Mouse (Mus musculus): ENCODE measurements around the gene Tmem210. TPM values are rescaled to one million over a fixed set of nuclear protein-coding genes. Genes with fewer than 3 reads are reported as not detected.

Gene Tmem210
- total and polyA plus RNA-seq, 2 experiments from 2014 or later, result not detected

DNA sequence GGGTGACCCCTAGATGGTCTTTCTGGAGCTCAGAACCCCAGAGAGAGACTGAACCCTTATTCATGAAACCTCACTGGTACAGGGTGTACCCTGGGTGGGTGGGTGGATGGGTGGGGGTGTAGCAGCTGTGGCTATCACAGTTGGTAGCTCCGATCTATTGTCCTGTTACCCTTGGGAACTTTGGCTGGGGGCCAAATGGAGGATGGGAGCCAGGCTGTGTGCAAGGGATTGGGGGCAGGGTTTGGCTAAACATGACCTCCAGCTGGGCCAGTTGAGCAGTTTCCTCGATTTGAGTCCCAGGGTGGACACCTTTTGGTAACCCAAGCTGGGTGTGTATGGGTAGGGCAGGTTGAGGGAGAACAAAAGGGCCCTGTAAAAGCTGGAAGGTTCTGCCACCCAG lies 21.2 kb upstream of the Tmem210 start:
- Histone ChIP-seq H3K27me3 (ENCODE audit: insufficient read depth, low read length) (peaks cover 3% of the 10 kb centered on the region; the same call in 1 of the 2 replicates), H3K4me1 (ENCODE audit: insufficient read depth, low read length) (peaks cover 47% of the 10 kb centered on the region), H3K36me3 (ENCODE audit: insufficient read depth, low read length) (peaks cover 28% of the 10 kb centered on the region), H3K27ac (ENCODE audit: low read depth, low read length) (no peak overlapping the region), H3K9me3 (ENCODE audit: low read length) (no peaks in the 10 kb centered on the region), H3K4me3 (ENCODE audit: low read depth, low read length) (no peak overlapping the region), H3K9ac (replicated peaks; ENCODE audit: low read length, poor library complexity, severe bottlenecking) (peak overlapping the region; percentile 26; the same call in 1 of the 2 replicates), H3K4me2 (ENCODE audit: low read depth, low read length, poor library complexity, severe bottlenecking) (peak overlapping the region; percentile 41)
- ATAC-seq (ENCODE audit: low FRiP score), result no peak
- no peak for TF ChIP-seq CTCF (IDR thresholded peaks at IDR 0.05)
- DNase-seq (ENCODE audit: low spot score), result peak; percentile 36
- 30% methylated on average over 2 of the region's 2 CpGs for WGBS

- Histone ChIP-seq H3K27me3 (ENCODE audit: insufficient read depth, low read length) (peaks cover 3% of the 10 kb centered on the region; the same call in 1 of the 2 replicates), H3K36me3 (ENCODE audit: insufficient read depth, low read length) (peaks cover 28% of the 10 kb centered on the region), H3K4me3 (ENCODE audit: low read depth, low read length) (no peak overlapping the region), H3K4me2 (ENCODE audit: low read depth, low read length, poor library complexity, severe bottlenecking) (no peak overlapping the region), H3K4me1 (ENCODE audit: insufficient read depth, low read length) (peaks cover 47% of the 10 kb centered on the region), H3K9me3 (ENCODE audit: low read length) (no peaks in the 10 kb centered on the region), H3K9ac (replicated peaks; ENCODE audit: low read length, poor library complexity, severe bottlenecking) (peak overlapping the region; percentile 9; the same call in 1 of the 2 replicates), H3K27ac (ENCODE audit: low read depth, low read length) (no peak overlapping the region)
- ATAC-seq (ENCODE audit: low FRiP score), result no peak
- TF ChIP-seq CTCF (IDR thresholded peaks at IDR 0.05), result no peak
- peak; percentile 66 for DNase-seq (ENCODE audit: low spot score)
Observed at GRCm38 (mm10) chr2:25267241-25267640, 20.7 kb upstream of the Tmem210 start.

GRCm38 (mm10) chr2:25267746-25268309 lies 20.1 kb upstream of the Tmem210 start:
- H3K4me2 ChIP-seq (ENCODE audit: low read depth, low read length, poor library complexity, severe bottlenecking), result no peak overlapping the region
- H3K36me3 ChIP-seq (ENCODE audit: insufficient read depth, low read length), result peaks cover 28% of the 10 kb centered on the region
- TF ChIP-seq CTCF (IDR thresholded peaks at IDR 0.05), result no peak
- 0 out of 2 replicates have a peak overlapping the region, but pooled peaks have one; percentile 4 for H3K9ac ChIP-seq (replicated peaks; ENCODE audit: low read length, poor library complexity, severe bottlenecking)
- H3K27me3 ChIP-seq (ENCODE audit: insufficient read depth, low read length), result peaks cover 3% of the 10 kb centered on the region; the same call in 1 of the 2 replicates
- no peak for ATAC-seq (ENCODE audit: low FRiP score)
- no peak overlapping the region for H3K27ac ChIP-seq (ENCODE audit: low read depth, low read length)
- no peak overlapping the region for H3K4me3 ChIP-seq (ENCODE audit: low read depth, low read length)
- no peak for DNase-seq (ENCODE audit: low spot score)
- H3K4me1 ChIP-seq (ENCODE audit: insufficient read depth, low read length), result peaks cover 47% of the 10 kb centered on the region
- WGBS, result 68% methylated on average over 4 of the region's 4 CpGs
- no peaks in the 10 kb centered on the region for H3K9me3 ChIP-seq (ENCODE audit: low read length)

GRCm38 (mm10) chr2:25271827-25272511 lies 16.0 kb upstream of the Tmem210 start, which contains the start of the genes Ssna1 and Anapc2:
Gene Ssna1 (minus strand): TSS chr2:25272438.
Gene Anapc2 (plus strand): TSS chr2:25272478.
- WGBS, result under 1% methylated on average over 51 of the region's 55 CpGs
- peak within 1 kb of the TSS; percentile 91 for H3K9ac ChIP-seq (replicated peaks; ENCODE audit: low read length, poor library complexity, severe bottlenecking)
- peak; percentile 50 for TF ChIP-seq CTCF (IDR thresholded peaks at IDR 0.05)
- peak within 1 kb of the TSS; percentile 75 for H3K27ac ChIP-seq (ENCODE audit: low read depth, low read length)
- H3K27me3 ChIP-seq (ENCODE audit: insufficient read depth, low read length), result no peaks in the 10 kb centered on the region
- H3K4me3 ChIP-seq (ENCODE audit: low read depth, low read length), result peak within 1 kb of the TSS; percentile 78
- no peaks in the 10 kb centered on the region for H3K9me3 ChIP-seq (ENCODE audit: low read length)
- DNase-seq (ENCODE audit: low spot score) (peak; percentile 98), ATAC-seq (ENCODE audit: low FRiP score) (peak; percentile 93)
- peaks cover 59% of the 10 kb centered on the region for H3K36me3 ChIP-seq (ENCODE audit: insufficient read depth, low read length)
- peaks cover 22% of the 10 kb centered on the region for H3K4me1 ChIP-seq (ENCODE audit: insufficient read depth, low read length)
- H3K4me2 ChIP-seq (ENCODE audit: low read depth, low read length, poor library complexity, severe bottlenecking), result peak within 1 kb of the TSS; percentile 94

GRCm38 (mm10) chr2:25272515-25272914 lies 15.4 kb upstream of the Tmem210 start:
- Histone ChIP-seq H3K36me3 (ENCODE audit: insufficient read depth, low read length) (peaks cover 58% of the 10 kb centered on the region), H3K27ac (ENCODE audit: low read depth, low read length) (peak overlapping the region; percentile 75), H3K4me3 (ENCODE audit: low read depth, low read length) (peak overlapping the region; percentile 78), H3K27me3 (ENCODE audit: insufficient read depth, low read length) (no peaks in the 10 kb centered on the region), H3K9me3 (ENCODE audit: low read length) (no peaks in the 10 kb centered on the region), H3K4me2 (ENCODE audit: low read depth, low read length, poor library complexity, severe bottlenecking) (peak overlapping the region; percentile 94), H3K4me1 (ENCODE audit: insufficient read depth, low read length) (peaks cover 17% of the 10 kb centered on the region), H3K9ac (replicated peaks; ENCODE audit: low read length, poor library complexity, severe bottlenecking) (peak overlapping the region; percentile 91)
- DNase-seq (ENCODE audit: low spot score) (no peak), ATAC-seq (ENCODE audit: low FRiP score) (peak; percentile 61)
- TF ChIP-seq CTCF (IDR thresholded peaks at IDR 0.05), result no peak
- 0% methylated on average over 28 of the region's 29 CpGs for WGBS

DNA sequence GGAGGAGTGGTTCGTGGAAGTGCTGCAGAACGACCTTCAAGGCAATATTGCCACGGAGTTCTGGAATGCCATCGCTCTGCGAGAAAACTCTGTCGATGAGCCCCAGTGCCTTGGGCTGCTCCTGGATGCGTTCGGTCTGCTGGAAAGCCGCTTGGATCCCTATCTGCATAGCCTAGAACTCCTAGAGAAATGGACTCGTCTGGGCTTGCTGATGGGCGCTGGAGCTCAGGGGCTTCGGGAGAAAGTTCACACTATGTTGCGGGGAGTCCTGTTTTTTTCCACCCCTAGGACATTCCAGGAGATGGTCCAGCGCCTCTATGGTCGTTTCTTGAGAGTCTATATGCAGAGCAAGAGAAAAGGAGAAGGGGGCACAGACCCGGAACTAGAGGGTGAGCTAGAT lies 14.9 kb upstream of the Tmem210 start:
- TF ChIP-seq CTCF (IDR thresholded peaks at IDR 0.05), result no peak
- no peaks in the 10 kb centered on the region for H3K9me3 ChIP-seq (ENCODE audit: low read length)
- H3K4me1 ChIP-seq (ENCODE audit: insufficient read depth, low read length), result peaks cover 17% of the 10 kb centered on the region
- peak overlapping the region; percentile 94 for H3K4me2 ChIP-seq (ENCODE audit: low read depth, low read length, poor library complexity, severe bottlenecking)
- H3K9ac ChIP-seq (replicated peaks; ENCODE audit: low read length, poor library complexity, severe bottlenecking), result peak overlapping the region; percentile 91
- 40% methylated on average over 16 of the region's 16 CpGs for WGBS
- no peak for DNase-seq (ENCODE audit: low spot score)
- peak overlapping the region; percentile 75 for H3K27ac ChIP-seq (ENCODE audit: low read depth, low read length)
- peak overlapping the region; percentile 78 for H3K4me3 ChIP-seq (ENCODE audit: low read depth, low read length)
- H3K36me3 ChIP-seq (ENCODE audit: insufficient read depth, low read length), result peaks cover 62% of the 10 kb centered on the region
- ATAC-seq (ENCODE audit: low FRiP score), result no peak
- H3K27me3 ChIP-seq (ENCODE audit: insufficient read depth, low read length), result no peaks in the 10 kb centered on the region

Measured in midbrain, postnatal 0 days (tissue).